Mouse (Mus musculus): ENCODE results near the gene Pcca.

Pcca gene

DNA sequence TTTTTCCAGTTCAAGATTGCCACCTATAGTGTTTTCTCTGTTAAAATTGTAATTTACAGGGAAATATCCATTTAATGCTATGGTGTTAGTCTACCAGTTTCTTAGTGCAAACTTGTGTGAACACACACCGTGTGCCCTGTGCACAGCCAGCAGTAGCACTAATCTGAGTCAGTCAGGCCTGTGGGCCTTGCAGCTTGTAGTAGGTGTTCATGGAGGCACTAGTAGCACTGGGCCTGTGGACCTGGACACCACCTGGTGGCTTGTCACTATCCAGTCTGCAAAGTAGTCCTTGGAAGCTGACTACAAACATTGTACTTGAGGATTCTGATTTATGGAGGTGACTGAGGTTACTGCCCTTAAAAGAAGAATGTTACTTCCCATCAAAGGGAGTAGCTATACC lies 300.6 kb downstream of the Pcca start:
- in situ Hi-C loops (cut with MboI, MseI), result no loop called here

DNA sequence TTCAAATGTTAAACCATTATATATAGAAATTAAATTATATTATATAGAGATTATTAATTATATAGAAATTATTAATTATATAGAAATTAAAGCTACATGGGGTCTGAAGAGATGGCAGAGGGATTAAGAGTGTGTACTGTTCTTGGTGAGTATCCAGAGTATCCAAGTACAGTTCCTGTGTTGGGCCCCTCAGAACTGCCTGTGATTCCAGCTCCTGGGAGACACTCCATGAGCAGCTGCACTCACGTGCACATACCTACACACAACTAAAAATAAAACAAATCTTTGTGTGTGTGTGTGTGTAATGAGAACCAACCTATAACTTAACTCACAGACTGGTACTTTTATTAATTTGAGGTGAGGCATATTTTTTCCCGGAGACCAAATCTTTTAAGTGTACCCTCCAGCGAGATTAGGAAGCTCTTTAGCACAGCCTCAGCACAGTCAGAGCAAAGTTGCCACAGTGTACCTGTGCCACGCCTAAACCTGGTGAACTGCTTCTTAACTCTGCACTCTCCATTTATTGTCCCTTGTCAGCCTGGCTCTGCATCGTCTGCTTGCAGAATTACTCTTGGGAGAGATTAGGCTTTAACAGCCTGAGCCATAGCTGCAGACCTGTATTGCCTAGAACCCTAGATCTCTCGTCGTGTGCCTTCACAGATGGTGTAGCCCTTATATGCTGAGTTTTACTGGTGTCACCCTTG lies 301.5 kb downstream of the Pcca start:
- in situ Hi-C loops (cut with MboI, MseI), result no loop called here

DNA sequence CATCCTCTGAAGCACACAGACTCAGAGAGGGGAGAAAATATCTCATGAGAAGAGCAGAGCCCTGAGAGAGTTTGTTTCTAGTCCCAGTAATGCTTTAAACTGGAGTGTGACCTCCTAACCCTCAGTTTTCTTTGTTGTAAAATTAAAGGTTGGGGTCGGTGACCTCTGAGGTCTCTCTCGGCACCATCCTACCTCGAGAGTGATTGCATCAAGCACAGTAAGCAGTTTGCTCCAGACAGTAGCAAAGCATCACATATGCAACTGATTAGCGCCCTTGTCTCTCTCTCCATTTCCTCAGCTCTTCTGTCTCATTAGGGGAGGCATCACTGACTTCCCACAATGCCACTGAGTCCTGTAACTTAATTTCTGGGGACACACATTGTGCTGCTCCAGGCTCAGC lies 302.1 kb downstream of the Pcca start:
- in situ Hi-C loops (cut with MboI, MseI), result no loop called here

DNA sequence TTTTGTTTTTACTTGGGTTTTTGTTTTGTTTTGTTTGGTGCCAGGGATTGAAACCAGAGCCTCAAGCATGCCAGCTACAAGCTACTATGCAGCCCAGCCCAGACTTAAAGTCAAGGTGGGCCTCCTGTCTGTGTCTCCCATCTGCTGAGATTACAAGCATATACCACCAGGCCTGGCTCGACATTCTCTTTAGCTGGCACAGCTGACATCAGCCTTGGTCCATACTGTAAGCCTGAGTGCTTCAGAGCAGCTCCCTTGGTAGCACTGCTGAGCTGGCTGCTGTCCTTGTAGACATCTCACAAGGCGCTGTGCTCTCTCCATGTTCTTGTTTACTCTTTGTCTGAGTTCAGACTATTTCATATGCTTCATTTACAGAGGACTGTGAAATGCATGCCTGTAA lies 302.9 kb downstream of the Pcca start:
- in situ Hi-C loops (cut with MboI, MseI), result no loop called here

DNA sequence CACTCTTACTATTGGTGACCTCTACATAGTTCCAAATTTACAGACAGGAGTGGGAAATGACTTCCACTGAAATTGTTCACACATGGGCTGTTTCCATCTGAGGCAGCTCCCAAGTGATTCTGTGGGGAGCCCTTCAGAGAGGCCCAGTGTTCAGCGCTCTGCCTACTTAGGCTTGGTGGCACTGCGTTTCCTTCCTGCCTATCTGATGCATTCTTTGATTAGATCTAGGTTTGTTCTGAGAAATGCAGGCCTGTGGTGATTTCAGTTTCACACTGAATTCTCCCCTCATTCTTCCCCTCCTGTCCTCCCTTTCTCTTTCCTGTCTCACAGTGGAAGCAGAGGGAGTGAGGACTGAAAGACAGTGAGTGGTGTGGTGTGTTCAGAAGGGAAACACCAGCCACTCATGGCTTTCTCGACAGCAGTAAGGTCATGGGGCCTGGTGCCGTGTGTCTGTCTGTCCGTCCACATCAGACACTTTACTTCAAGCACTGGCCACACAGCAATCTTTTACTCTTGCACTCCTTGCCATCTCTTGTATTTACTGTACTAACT lies 318.5 kb downstream of the Pcca start:
- in situ Hi-C loops (cut with MboI, MseI), result no loop called here

DNA sequence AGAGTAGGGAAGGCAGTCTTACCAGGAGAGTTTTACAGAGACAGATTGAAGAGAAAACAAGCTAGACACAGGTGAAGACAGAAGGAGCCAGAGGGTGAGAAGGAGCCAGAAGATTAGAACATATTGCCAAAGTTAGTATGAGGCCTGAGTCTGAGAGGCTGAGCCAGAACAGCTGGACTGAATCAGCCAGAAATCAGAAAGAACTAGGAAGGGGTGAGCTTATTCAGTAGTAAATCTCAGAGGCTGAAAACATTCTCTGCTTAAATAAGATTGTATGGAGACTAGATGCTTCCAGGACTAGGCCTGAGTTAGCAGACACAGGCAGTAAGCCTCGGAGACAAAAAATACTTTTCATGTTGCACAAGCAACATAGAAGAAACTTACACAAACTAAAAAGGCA lies 325.7 kb downstream of the Pcca start:
- in situ Hi-C loops (cut with MboI, MseI), result no loop called here

DNA sequence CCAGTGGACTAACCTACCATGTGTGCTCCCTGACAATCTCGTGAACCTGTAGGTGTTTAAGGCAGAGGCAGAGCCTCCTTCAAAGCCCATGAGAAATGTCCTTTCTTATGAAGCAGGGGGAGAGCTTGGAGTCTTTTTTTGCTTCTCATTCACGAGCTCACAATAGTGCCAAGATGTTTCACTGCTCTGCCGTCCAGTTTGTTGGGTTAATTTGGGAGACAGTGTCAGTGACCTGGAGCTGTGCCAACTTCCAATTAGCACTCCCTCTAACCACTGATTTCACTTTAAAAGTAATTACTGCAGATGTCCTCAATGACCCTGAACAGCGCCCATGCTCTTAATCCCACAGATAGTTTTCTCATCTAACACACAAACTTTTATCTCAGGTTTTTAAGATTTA lies 328.5 kb downstream of the Pcca start:
- in situ Hi-C loops (cut with MboI, MseI), result no loop called here

DNA sequence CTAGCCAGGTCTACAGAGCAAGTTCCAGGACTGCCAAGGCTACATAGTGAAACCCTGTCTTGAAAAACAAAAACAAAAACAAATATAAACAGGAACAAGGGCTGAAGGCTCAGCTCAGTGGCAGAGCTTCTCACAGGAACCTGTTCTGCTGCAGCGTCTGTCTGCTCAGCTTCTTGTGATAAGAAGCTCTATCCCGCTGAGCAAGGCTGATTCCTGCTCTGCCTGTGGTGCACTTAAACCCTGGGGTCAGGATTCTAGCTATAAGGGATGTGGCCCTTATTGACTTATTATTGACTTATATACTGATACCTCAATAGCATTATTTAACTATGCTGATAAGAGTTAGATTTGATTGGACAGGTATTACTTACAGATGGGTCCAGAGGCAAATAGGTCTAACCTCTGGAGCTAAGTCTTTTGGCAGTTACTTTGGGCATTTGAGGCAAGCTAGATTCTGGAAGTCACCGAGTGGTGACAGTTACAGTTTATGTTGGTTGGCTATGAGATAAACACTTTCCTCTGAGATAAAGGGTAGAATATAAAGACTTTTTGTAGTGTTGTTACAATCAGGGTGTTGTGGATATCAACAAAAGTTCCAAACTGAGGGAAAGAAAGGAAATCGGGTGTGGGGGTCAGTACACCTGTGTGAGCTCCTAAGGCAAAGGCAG lies 331.5 kb downstream of the Pcca start:
- in situ Hi-C loops (cut with MboI, MseI), result loop anchor here (5.0 kb wide), 1 partner anchor 58 kb away; no protein-coding TSS in a partner anchor

DNA sequence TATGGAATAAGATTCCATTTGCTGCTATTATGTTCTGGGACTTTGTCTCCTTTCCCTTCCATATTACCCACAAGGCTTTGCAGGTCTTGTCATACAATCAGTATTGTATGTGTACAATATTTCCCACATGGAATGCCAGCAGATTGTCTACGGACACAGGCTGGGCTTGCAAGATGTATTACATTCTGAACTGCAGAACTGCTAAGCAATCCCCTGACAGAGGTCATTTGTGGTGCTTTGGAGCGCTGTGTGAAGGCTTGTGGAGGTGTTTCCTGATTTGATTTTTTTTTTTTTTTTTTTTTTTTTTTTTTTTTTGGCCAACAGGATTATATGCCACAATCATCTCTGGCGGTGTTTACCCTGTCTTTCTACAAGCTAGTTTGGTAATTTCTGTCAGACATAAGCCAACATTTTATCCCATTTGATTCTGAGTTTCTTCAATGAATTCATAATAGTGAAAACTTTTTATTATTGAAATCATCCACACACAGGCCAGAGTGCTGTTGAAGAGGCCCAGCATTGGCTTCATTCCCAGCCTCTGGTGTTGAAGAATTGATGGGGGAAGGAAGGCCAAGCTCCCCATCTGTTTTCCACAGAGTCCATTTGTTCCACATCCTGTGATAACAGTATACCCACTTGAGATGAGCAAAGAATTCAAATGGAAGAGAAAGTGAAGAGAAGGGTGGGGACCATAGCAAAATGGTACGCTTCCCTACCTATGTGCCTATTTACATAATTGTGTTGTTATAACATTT lies 333.6 kb downstream of the Pcca start:
- in situ Hi-C loops (cut with MboI, MseI), result loop anchor here (5.0 kb wide), 1 partner anchor 60 kb away; no protein-coding TSS in a partner anchor

DNA sequence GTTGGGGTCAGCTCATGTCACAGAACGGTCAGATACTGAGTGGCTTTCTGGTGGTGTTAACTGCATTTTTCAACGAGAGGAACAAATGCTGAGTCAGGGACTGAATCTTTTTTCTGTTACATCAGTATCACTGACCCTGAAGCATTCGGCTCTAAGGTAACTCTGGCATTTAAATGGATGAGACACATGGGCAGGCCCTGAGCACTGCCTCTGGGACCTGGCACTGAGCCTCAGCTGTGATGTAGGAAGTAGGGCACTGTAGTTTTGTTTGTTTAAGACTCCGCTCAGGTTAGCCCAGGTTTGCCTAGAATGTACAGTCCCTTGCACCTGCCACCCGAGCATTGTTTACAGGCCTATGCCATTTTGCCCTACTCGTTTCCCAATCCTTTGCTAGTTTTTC lies 335.7 kb downstream of the Pcca start:
- in situ Hi-C loops (cut with MboI, MseI), result loop anchor here (5.0 kb wide), 1 partner anchor 63 kb away; no protein-coding TSS in a partner anchor

DNA sequence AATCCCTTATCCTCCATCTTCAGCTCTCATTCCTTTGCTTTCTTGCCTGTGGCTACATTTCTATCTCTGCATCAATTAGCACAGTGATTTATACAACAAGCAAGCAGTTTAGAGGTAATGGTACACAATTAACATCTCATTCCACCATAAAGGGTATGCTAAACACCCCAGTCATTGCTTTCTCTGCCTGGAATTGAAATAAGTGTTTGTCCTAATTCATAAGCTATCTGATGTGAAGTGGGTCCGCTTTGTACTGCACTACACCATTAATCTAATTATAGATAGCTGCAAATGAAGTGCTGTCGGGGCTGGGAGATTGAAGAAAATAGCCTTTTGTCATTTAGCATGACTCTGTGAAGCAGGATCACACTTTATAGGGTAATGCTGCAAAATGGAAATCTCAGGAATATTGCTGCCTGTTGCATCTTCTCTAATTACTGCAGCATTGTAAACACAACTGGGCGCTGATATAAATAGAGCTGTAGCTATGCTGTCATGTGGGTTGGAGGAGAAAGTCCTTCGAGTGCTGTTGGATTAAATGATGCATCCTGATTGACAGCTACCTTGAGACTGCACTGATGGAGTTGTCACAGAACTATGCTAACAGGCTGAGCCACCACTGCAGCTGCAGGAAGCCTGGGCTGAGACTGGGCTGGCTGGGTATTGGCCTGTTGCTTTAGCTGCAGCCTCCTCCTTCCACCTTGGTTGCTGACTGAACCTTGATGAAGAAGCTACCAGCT lies 337.9 kb downstream of the Pcca start:
- in situ Hi-C loops (cut with MboI, MseI), result no loop called here

DNA sequence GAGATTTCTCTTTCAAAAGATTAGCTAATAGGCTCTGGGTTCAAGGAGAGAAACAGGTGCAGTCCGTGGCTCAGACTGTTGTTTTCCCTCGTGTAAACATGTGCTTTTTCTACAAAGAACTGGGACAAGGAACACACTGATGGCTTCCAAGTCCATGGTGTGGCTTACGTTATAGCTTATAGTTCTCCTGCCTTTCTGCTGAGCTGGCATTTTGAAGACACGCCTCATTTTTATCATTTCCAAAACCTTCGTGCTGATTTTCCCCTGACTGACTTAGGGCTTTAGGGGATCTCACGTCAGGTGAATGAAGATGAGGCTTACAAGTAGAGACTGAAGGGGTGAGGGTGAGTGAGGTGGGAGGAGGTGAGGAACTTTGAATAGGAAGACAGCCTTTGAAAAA lies 338.5 kb downstream of the Pcca start:
- in situ Hi-C loops (cut with MboI, MseI), result no loop called here

DNA sequence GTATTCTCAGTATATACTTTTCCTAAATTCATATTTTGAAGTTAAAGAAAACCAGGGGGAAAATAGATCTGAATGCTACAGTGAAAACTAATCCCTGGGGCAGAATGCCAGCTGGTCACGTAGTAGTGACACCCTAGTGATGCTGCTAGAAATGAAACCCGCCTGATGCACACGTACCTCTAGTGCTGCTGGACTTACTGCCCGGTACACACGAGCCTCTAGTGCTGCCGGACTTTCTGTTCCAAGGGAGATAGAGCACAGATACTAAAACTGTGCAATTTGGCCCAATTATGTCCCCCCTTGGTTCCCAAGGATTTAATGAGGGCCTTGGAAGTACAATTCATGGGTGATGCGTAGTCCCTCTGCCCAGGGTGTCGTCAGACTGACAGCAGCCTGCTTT lies 340.9 kb downstream of the Pcca start:
- in situ Hi-C loops (cut with MboI, MseI), result loop anchor here (25.0 kb wide), 1 partner anchor 388 kb away; the partner anchor contains the start of genes Gm10837 and Zic2

DNA sequence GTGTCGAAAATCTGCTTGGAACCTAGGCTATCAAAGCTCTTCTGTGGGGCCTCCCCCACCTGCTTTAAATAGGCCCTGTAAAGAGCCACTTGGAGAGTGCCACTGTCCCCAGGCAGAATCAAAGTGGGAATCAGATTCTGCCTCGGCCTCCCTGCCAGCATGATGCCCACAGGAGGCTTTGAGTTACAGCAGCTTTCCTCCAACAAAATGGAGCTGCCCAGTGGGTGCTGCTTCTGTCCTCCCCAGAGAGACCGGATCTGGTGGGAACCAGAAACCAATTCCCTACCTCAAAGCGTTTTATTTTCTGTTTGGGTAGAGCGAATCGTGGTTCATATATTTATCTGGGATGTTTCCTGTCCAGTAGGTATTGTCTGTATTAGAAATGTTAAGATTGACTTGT lies 341.5 kb downstream of the Pcca start:
- in situ Hi-C loops (cut with MboI, MseI), result loop anchor here (25.0 kb wide), 1 partner anchor 388 kb away; the partner anchor contains the start of genes Gm10837 and Zic2

DNA sequence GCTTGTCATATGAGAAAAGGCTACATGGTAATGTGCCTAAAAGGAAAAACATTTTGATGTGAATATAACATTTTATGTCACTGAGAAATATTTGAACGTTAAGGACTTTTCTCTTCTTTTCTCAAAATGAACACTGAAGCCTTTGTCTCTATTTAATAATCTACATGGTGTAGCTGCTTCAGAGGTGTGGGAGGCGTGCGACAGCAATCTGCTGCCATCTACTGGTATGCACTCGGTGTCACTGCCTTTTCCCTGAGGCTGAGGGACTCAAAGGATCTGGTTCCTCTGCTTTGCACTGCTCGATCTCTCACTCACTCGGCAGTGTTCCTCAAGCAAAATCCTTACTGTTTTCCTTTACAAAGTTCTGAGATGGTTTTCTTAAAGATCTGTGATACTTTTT lies 342.0 kb downstream of the Pcca start:
- in situ Hi-C loops (cut with MboI, MseI), result loop anchor here (25.0 kb wide), 1 partner anchor 389 kb away; the partner anchor contains the start of genes Gm10837 and Zic2

DNA sequence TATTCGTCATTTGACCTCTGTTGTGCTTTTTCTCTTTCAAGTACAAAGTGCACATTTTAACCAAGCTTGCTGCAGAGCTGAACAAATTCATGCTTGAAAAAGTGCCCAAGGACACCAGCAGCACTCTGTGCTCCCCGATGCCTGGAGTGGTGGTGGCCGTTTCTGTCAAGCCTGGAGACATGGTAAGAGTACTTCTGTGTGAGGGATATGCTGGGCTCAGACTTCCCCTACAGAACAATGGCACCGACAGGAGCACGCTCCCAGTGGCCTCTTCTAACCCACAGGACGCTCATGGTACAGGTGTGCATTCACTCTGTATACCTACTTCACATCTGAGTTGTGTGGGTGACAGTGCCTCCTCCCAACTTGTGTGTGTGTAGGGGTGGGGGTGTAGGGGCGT lies 342.6 kb downstream of the Pcca start:
- in situ Hi-C loops (cut with MboI, MseI), result loop anchor here (25.0 kb wide), 1 partner anchor 389 kb away; the partner anchor contains the start of genes Gm10837 and Zic2

DNA sequence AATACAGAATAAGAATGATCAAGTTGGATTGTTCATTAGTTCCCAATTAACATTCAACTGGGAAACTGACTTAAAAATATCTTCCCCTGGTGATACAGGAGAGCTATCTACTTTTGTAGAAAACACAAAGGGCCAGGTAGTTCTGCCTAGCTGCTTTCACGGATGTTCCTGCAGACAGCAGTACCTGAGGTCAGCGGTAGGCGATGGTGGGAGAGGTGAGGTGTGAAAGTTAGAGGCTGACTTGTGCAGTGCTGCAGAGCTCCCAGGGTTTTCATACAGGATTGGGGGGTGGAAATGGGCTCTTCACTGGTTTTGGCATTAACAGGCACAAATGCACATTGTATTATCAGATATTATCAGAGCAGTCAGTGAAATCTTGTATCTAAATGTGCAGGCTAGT lies 343.7 kb downstream of the Pcca start:
- in situ Hi-C loops (cut with MboI, MseI), result loop anchor here (25.0 kb wide), 1 partner anchor 390 kb away; the partner anchor contains the start of genes Gm10837 and Zic2

DNA sequence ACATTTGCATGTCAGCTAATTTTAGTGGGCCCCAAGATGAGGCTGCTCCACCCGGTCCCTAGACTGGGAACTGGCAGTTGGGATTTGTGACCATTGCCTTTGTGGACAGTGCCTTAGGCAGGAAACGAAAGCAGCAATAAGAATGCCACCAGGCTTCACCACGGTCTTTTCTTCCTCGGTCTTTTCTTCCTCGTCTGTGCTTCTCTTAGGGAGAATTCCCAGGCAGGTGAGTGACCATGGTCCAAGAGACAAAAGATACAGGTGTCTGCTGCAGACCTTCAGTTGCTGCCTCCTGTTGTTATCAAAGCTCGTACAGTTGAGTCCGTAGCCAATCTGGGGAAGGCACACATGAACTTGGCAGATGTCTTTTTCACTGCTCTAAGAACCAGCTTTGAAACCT lies 346.2 kb downstream of the Pcca start:
- in situ Hi-C loops (cut with MboI, MseI), result loop anchor here (25.0 kb wide), 1 partner anchor 393 kb away; the partner anchor contains the start of genes Gm10837 and Zic2

DNA sequence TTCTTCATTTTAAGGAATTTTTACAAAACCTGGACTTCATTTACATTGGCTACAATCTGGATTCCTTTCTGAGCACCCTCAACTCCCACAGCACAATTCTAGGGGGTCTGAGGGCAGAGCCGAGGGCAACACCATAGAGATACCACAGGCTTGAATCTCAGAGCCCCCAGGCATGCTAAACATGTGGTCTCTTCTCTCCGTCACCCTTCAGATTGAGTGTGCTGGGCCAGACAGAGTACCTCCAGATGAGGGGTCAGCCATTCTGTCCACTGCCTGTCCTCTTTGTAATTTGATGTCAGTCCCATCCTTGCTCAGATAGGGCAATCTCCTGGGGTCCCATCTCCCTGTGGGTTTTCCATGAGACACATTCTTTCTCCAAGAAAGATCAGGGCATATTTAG lies 347.6 kb downstream of the Pcca start:
- in situ Hi-C loops (cut with MboI, MseI), result loop anchor here (25.0 kb wide), 1 partner anchor 394 kb away; the partner anchor contains the start of genes Gm10837 and Zic2

DNA sequence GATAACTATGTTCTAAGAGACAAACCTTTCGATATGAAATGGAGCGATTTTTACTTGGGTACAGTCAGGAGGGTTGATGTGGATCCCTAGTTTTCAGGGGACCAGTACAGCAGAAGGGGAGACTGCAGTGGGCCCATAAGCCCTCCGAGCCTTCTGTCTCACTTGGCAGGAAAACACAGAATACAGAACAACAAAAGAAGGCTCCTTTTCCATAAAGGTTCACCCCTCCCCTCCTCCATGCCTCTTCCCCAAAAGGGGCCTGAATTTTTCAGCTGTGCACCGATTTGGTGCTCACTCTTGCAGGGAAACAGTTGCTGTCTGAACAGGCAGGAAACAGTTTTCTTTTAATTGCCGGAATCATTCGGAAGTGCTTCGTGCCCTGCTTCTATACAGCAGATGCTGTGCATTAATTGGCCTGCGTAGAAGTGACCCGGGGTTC lies 348.1 kb downstream of the Pcca start:
- in situ Hi-C loops (cut with MboI, MseI), result loop anchor here (25.0 kb wide), 1 partner anchor 395 kb away; the partner anchor contains the start of genes Gm10837 and Zic2
